ENCODE assay signal across 12 mouse cellular contexts in the genomic region with DNA sequence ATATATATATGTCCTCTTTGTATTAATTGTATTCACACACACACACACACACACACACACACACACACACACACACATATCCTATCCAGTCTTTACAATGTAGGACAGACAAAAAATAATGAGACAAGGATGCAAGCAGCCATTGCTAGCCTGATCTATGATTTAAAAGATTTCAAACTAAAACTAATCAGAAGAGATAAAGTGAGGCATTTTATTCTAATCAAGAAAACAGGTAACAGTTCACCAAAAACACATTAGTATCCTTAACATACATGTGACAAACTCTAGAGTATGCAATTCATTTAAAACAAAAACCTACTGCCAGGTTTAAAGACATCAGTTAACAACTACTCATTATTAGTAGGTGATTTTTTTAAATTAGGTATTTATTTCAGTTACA.
"Had no signal": no experiment of that assay in that cellular context is flagged by ENCODE, and none has a peak within 500 bp of the region (broad histone marks: within the 10 kb centered on the region; RNA-seq: fewer than 3 reads in every experiment).

No protein-coding gene starts in this region.

- DNase-seq: left cerebral cortex, postnatal 4 days; liver; liver, embryonic 13.5 days; liver, postnatal 0 days; lung, adult 18-20 months; lung, adult 2 months; lung, embryonic 14.5 days; lung, postnatal 10 days; lung, postnatal 14 days; lung, postnatal 36 days; lung, postnatal 4 days; midbrain, embryonic 14.5 days had no signal
